Mouse (Mus musculus) small intestine, adult 2 months (tissue): ENCODE results near the gene Treml2. TPM values are rescaled to one million over a fixed set of nuclear protein-coding genes. Genes with fewer than 3 reads are reported as not detected.

Experiments used
- H3K27ac ChIP-seq: fragments of 200-500 bp; 2 replicates; pipeline ENCODE4 v1.5.1; 2012; ENCODE audit warnings: low read depth, low read length, control low read depth, inconsistent platforms; ENCODE audit not compliant: insufficient read depth
- H3K27me3 ChIP-seq: fragments of 200-500 bp; 2 replicates; pipeline ENCODE4 v1.6.1; 2012; ENCODE audit warnings: mild to moderate bottlenecking, moderate library complexity, low read length, inconsistent platforms; ENCODE audit not compliant: control insufficient read depth, insufficient read depth
- H3K36me3 ChIP-seq: fragments of 200-500 bp; 2 replicates; pipeline ENCODE4 v1.6.1; 2012; ENCODE audit warnings: mild to moderate bottlenecking, low read length, control low read depth, inconsistent platforms; ENCODE audit not compliant: control insufficient read depth, insufficient read depth
- H3K4me1 ChIP-seq: fragments of 200-500 bp; 2 replicates; pipeline ENCODE4 v1.6.1; 2012; ENCODE audit warnings: low read length, inconsistent platforms, mixed read lengths; ENCODE audit not compliant: control insufficient read depth, insufficient read depth, insufficient read length
- H3K4me3 ChIP-seq: fragments of 200-500 bp; 2 replicates; pipeline ENCODE4 v1.5.1; 2012; ENCODE audit warnings: low read depth, mild to moderate bottlenecking, control low read depth, inconsistent platforms, low read length, moderate library complexity
- CTCF ChIP-seq: fragments of 200-500 bp; IDR thresholded peaks from 2 replicates; pipeline ENCODE4 v1.5.1; 2012; ENCODE audit warnings: low read depth, mild to moderate bottlenecking, control low read depth, inconsistent platforms, low read length, moderate library complexity, mixed read lengths; ENCODE audit not compliant: insufficient replicate concordance, insufficient read length; ENCODE audit errors: extremely low read depth
- POLR2A ChIP-seq: fragments of 200-500 bp; IDR thresholded peaks from 2 replicates; pipeline ENCODE4 v1.6.1; 2012; ENCODE audit warnings: low read depth, mild to moderate bottlenecking, control low read depth, inconsistent platforms, low read length, moderate library complexity
- WGBS: fragments of 180-500 bp; shearing (Covaris S2); methylation state at CpG from one replicate; pipeline ENCODE4 v1.1.7; 2018; 5-methylcytosine and 5-hydroxymethylcytosine counted together
- polyA plus RNA-seq: library from polyadenylated mRNA; depleted of rRNA; stranded (reverse); fragments of >200 nt; gene quantifications from 2 replicates; pipeline ENCODE4 v1.2.3, GENCODE M21; 2012

Gene Treml2
- polyA plus RNA-seq, 1 experiment: 2.4 TPM

DNA sequence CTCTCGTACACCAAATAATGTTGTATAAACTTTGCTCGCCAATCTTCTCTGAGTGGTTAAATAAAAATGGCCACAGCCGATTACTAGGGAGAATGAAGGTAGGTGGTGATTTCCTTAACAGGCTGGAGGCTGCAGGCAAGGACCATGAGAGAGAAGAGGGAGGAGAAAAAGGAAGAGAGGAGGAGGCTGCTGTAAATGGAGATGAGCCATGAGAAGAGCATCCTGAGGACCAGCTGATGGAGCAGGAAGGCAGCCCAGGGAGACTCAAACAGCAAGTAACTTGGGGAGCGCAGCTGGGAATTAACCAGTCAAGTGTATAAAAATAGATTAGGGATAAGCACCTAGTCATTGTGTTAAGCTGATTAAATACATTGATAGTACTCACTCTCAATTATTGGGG lies 34.9 kb downstream of the Treml2 start:
- 93% methylated on average over 4 of the region's 4 CpGs for WGBS
- TF ChIP-seq POLR2A: no peak
- no peak for TF ChIP-seq CTCF

DNA sequence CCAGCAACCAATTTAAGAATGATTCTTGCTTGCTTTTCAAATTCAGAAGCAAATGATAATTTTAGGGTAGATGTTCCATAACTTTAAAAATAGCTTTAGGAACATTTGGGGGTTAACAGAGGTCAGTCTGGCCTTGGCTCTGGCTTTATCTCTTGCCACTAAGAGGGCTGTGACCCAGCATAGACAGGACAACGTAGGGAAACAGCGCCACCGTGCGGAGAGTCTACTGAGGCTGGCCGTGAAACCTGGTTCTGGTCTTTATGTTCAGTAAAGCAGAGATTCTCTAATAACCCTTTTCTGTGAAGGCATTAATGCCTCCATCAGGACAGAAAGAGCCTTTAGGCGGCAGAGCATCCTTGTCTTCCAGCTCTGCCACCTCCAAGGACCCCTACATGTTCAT lies 37.6 kb downstream of the Treml2 start:
- Histone ChIP-seq H3K27ac (no peak overlapping the region), H3K4me1 (no peaks in the 10 kb centered on the region), H3K4me3 (no peak overlapping the region), H3K27me3 (no peaks in the 10 kb centered on the region), H3K36me3 (no peaks in the 10 kb centered on the region)
- TF ChIP-seq POLR2A (no peak), CTCF (peak; percentile 91; the same call in 1 of the 2 replicates)
- 3% methylated on average over 6 of the region's 6 CpGs for WGBS

More for the DNA sequence above, 34.9 kb downstream of the Treml2 start:
- Histone ChIP-seq H3K27ac (no peak overlapping the region), H3K4me3 (no peak overlapping the region), H3K36me3 (no peaks in the 10 kb centered on the region), H3K27me3 (no peaks in the 10 kb centered on the region), H3K4me1 (no peaks in the 10 kb centered on the region)

DNA sequence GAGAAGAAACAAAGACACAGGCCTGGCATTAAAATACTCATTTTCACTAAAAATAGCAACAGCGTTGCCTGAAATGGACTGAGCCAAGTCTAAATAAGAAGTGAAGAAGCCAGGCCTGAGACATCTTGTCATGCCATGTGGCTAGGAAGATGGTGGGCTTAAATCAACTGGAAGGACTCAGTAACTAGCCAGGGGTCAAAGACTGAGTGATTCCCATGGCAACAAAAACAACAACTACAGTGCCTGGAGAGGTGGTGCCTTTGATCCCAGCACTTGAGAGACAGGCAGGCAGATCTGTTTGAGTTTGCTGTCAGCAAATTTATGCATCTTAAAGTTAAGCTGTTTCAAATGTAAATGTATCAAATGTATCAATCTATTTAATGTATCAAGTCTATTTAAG lies 41.0 kb downstream of the Treml2 start:
- TF ChIP-seq POLR2A (no peak), CTCF (no peak)
- 82% methylated on average over 1 of the region's 1 CpGs for WGBS
- Histone ChIP-seq H3K27me3 (no peaks in the 10 kb centered on the region), H3K36me3 (no peaks in the 10 kb centered on the region), H3K4me1 (no peaks in the 10 kb centered on the region), H3K4me3 (no peak overlapping the region), H3K27ac (no peak overlapping the region)

DNA sequence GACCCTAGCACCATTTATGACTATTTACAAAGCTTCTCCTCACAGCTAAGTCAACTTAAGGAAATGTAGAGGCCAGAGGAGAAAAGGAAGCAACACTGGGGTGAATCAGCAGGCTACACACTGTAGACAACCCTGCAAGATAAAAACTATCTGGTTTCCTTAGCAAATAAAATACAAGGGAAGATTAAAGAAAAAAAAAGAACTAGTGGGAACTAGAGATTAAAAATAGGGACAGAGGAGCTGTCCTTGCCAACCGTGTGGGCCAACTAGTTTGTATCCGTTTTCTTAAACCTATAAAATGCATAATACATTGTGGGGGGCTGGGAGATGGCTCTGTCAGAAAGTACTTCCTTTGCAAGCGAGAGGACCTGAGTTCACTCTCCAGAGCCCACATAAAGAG lies 42.6 kb downstream of the Treml2 start:
- WGBS: 72% methylated on average over 3 of the region's 3 CpGs
- Histone ChIP-seq H3K4me3 (no peak overlapping the region), H3K27me3 (no peaks in the 10 kb centered on the region), H3K4me1 (peaks cover 3% of the 10 kb centered on the region; the same call in 1 of the 2 replicates), H3K27ac (no peak overlapping the region), H3K36me3 (no peaks in the 10 kb centered on the region)
- TF ChIP-seq CTCF: no peak
- TF ChIP-seq POLR2A: no peak

DNA sequence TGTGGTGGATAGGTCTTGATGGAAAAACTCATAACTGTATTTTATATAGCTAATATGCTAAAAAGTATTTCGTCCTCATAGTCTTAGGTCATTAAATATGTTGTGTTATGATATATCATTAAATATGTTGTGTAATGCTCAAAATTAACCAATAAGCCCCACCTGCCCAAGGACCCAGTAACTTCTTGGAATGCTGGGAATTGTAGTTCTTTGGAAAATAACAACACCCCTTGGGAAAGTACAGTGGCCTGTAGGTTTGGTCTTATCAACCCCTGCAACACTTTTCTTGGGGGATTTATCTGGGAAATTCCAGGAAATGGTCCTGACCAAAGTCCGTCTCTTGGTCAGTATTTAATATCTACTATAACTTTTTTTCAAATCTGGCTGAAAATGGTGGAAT lies 43.8 kb downstream of the Treml2 start:
- Histone ChIP-seq H3K27ac (no peak overlapping the region), H3K4me1 (peaks cover 3% of the 10 kb centered on the region; the same call in 1 of the 2 replicates), H3K36me3 (no peaks in the 10 kb centered on the region), H3K4me3 (no peak overlapping the region), H3K27me3 (no peaks in the 10 kb centered on the region)
- TF ChIP-seq POLR2A (no peak), CTCF (no peak)
- 86% methylated on average over 2 of the region's 2 CpGs for WGBS

DNA sequence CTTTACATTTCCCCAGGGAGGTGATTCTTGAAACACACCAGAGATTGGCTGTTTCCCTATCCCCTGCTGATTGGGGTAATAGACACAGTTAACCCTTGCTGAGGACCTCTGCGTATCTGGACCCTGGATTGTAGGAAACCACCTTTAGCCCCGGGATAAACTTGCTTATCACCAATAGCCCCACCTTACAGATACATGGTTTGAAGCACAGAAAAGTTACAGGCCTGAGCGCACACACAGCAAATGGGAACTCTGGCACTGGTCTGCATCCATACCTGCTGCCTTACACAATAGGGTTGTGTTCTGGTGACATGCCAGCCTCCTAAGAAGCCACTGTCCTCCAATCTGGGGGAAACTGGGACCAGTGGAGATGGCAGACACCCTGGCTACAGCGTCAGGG lies 46.5 kb downstream of the Treml2 start:
- Histone ChIP-seq H3K36me3 (no peaks in the 10 kb centered on the region), H3K4me1 (peaks cover 3% of the 10 kb centered on the region; the same call in 1 of the 2 replicates), H3K27me3 (no peaks in the 10 kb centered on the region), H3K27ac (no peak overlapping the region), H3K4me3 (no peak overlapping the region)
- TF ChIP-seq POLR2A (no peak), CTCF (no peak)
- WGBS: 50% methylated on average over 4 of the region's 4 CpGs

DNA sequence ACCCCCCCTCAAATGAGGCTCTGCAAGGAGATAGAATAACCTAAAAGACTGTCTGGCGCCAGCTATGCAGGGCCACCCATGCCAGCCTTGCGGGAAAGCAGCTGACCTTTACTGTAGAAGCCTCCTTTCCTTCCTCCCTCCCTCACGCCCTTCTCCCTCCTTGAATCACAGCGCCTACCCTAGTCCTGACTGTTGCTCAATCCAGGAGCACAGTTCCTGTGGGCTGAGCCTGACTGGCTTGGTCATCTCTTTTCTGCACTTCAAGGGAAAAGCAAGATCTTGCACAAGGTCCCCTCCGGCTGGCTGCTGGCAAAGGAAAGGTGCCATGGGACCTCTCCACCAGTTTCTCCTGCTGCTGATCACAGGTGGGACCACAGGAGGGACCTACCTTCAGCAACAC lies 46.9 kb downstream of the Treml2 start, which contains the start of gene Trem2:
Gene Trem2 (plus strand): TSS at position 171 of the 400 bp plus-strand sequence.
- no peak for TF ChIP-seq POLR2A
- peaks cover 3% of the 10 kb centered on the region; the same call in 1 of the 2 replicates for H3K4me1 ChIP-seq
- no peaks in the 10 kb centered on the region for H3K36me3 ChIP-seq
- WGBS: 66% methylated on average over 5 of the region's 5 CpGs
- no peak within 1 kb of the TSS for H3K4me3 ChIP-seq
- no peak within 1 kb of the TSS for H3K27ac ChIP-seq
- no peaks in the 10 kb centered on the region for H3K27me3 ChIP-seq
